Mouse (Mus musculus): Measurements from ENCODE around the gene Rpl38. TPM values are rescaled to one million over a fixed set of nuclear protein-coding genes. Genes with fewer than 3 reads are reported as not detected.

Gene Rpl38
- polyA plus RNA-seq, 1 experiment, result 404 TPM

DNA sequence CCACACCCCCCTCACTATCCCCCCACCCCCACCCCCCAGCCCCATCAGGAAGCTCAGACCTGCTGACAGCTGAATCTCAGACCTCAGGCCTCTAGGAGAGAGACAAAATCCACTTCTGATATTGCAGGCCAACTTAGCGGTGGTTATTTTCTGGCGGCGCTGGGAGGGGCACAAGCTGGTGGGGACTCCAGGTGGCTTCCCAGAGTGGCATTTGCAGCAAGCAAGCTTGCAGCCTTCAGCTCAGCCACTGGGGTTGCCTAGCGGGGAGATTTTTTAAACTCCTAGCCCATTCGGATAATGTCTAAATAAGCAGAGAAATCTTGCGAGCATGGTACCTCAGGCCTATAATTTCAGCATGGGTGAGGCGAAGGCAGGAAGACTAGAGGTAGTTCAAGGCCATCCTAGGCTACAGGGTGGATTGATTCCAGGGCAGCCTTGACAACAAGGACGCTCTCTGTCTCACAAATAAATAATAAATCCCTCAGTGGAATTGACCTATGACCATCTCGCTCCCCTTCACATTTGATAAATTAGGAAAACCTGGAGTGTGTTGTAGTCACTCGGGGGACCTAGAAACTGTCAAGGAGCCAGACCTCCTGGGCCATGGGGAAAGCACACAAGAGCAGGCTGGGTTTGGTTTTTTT, 29.6 kb upstream of the Rpl38 start:
- Histone ChIP-seq H3K4me3 (replicated peaks; ENCODE audit: extremely low read depth, low read depth, low read length) (no peak overlapping the region), H3K4me1 (ENCODE audit: control insufficient read depth, insufficient read depth, low read length) (no peaks in the 10 kb centered on the region)
- no peak for DNase-seq
- 69% methylated on average over 10 of the region's 10 CpGs for WGBS
- TF ChIP-seq POLR2A (IDR thresholded peaks at IDR 0.05; ENCODE audit: borderline replicate concordance, extremely low read depth, low read depth, low read length) (no peak), CTCF (IDR thresholded peaks at IDR 0.05; ENCODE audit: insufficient read depth, low read length) (no peak)

DNA sequence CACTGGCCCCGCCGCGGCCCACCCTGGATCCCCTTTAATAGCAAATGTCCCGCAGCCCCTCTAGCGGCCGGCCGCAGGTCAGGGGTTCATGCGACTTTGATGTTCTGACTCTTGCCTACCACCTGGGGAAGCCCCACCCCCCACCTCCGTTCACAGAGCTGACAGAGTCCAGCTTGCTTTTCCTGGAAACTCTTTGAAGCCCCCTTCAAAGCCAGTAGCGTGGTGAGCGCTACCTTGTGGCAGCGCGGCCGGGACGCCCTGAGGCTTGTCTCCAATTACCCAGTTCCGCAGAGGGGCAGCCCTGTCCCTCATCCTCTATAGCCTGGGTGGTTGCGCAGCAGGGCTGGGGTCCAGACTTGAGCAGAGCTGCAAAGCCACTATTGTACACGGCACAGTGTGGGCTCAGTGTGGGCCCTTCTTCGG, 28.6 kb upstream of the Rpl38 start:
- no peak for DNase-seq
- WGBS, result 24% methylated on average over 19 of the region's 19 CpGs
- TF ChIP-seq CTCF (IDR thresholded peaks at IDR 0.05; ENCODE audit: insufficient read depth, low read length), result no peak
- TF ChIP-seq POLR2A (IDR thresholded peaks at IDR 0.05; ENCODE audit: borderline replicate concordance, extremely low read depth, low read depth, low read length), result no peak
- H3K4me1 ChIP-seq (ENCODE audit: control insufficient read depth, insufficient read depth, low read length), result no peaks in the 10 kb centered on the region
- no peak overlapping the region for H3K4me3 ChIP-seq (replicated peaks; ENCODE audit: extremely low read depth, low read depth, low read length)

DNA sequence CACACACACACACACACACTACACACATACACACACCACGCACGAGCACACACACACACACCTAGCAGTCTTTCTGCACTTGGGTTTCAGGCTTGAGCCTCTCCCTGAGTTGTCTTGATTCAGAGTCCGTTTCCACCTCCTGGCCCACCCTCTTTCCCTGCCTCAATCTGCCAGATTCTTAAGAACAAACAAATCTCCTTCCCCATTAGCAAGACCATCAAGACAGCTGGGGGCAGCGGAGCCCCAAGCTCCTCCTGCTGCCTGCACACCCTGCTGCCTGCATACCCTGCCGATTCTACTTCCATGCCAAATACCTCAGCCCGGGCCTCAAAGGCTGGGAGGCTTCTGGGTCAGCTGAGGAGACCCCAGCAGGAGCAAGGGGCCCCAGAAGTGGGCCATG, 27.7 kb upstream of the Rpl38 start:
- Histone ChIP-seq H3K4me1 (ENCODE audit: control insufficient read depth, insufficient read depth, low read length) (no peaks in the 10 kb centered on the region), H3K4me3 (replicated peaks; ENCODE audit: extremely low read depth, low read depth, low read length) (no peak overlapping the region)
- TF ChIP-seq POLR2A (IDR thresholded peaks at IDR 0.05; ENCODE audit: borderline replicate concordance, extremely low read depth, low read depth, low read length) (no peak), CTCF (IDR thresholded peaks at IDR 0.05; ENCODE audit: insufficient read depth, low read length) (no peak)
- DNase-seq, result no peak
- WGBS, result 55% methylated on average over 6 of the region's 6 CpGs

DNA sequence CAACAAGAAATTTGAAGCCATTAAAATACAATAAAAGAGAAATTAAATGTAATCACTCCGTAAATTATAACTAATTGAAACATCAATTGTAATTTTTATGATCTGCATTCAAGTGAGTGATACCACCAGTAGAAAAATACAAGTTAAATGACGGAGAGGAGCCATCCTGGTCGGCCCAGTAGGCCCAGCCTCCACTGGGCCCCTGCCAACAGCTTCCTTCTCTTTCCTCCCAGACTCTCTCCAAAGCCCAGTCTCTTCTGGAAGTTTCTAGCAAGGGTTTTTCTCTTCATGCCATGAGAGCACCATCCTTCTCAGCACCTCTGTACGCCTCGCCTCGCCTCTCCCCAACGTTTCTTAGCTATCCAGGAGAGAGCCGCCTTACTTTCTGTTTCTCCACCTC, 27.2 kb upstream of the Rpl38 start:
- Histone ChIP-seq H3K4me1 (ENCODE audit: control insufficient read depth, insufficient read depth, low read length) (no peaks in the 10 kb centered on the region), H3K4me3 (replicated peaks; ENCODE audit: extremely low read depth, low read depth, low read length) (no peak overlapping the region)
- no peak for DNase-seq
- 75% methylated on average over 8 of the region's 8 CpGs for WGBS
- TF ChIP-seq POLR2A (IDR thresholded peaks at IDR 0.05; ENCODE audit: borderline replicate concordance, extremely low read depth, low read depth, low read length) (no peak), CTCF (IDR thresholded peaks at IDR 0.05; ENCODE audit: insufficient read depth, low read length) (no peak)

DNA sequence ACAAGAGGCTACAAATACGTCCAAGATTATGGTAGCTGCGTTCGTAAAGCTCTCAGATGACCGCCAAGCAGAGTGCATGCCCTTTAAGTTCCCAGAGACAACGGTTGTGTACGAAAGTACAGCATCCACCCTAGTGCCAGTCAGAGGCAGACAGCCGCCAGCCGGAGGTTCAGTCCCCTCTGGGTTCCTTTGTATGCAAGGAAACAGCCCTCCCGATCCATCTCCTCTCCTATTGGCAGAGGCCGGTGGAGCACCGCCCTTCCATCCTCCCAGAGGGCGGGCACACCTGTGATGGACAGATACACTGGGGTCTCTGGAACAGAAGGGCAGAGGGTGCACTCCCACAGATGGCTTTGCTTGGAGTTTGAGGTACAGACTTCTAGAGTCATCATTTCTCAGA, 26.1 kb upstream of the Rpl38 start:
- Histone ChIP-seq H3K4me3 (replicated peaks; ENCODE audit: extremely low read depth, low read depth, low read length) (no peak overlapping the region), H3K4me1 (ENCODE audit: control insufficient read depth, insufficient read depth, low read length) (no peaks in the 10 kb centered on the region)
- no peak for TF ChIP-seq POLR2A (IDR thresholded peaks at IDR 0.05; ENCODE audit: borderline replicate concordance, extremely low read depth, low read depth, low read length)
- no peak for TF ChIP-seq CTCF (IDR thresholded peaks at IDR 0.05; ENCODE audit: insufficient read depth, low read length)
- no peak for DNase-seq
- 61% methylated on average over 12 of the region's 12 CpGs for WGBS

DNA sequence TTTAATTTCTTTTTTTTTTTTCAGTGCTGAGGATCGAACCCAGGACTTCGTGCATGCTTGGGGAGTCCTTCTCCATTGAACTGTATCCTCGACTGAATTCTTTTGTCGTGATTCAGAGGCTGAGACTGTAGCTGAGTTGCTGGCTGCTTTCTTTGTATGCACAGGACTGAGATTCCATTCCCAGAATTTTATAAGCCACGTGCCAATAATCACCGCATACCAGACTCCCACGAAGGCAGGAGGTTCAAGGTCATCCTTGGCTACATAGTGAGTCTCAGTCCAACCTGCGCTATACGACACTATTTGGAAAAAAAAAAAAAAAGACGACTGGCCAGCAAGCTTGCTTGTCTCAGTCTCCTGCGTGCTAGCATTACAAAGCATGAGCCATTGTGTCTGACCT, 25.4 kb upstream of the Rpl38 start:
- no peak overlapping the region for H3K4me3 ChIP-seq (replicated peaks; ENCODE audit: extremely low read depth, low read depth, low read length)
- WGBS, result 60% methylated on average over 11 of the region's 11 CpGs
- no peak for TF ChIP-seq POLR2A (IDR thresholded peaks at IDR 0.05; ENCODE audit: borderline replicate concordance, extremely low read depth, low read depth, low read length)
- no peak for TF ChIP-seq CTCF (IDR thresholded peaks at IDR 0.05; ENCODE audit: insufficient read depth, low read length)
- DNase-seq, result no peak
- H3K4me1 ChIP-seq (ENCODE audit: control insufficient read depth, insufficient read depth, low read length), result no peaks in the 10 kb centered on the region

DNA sequence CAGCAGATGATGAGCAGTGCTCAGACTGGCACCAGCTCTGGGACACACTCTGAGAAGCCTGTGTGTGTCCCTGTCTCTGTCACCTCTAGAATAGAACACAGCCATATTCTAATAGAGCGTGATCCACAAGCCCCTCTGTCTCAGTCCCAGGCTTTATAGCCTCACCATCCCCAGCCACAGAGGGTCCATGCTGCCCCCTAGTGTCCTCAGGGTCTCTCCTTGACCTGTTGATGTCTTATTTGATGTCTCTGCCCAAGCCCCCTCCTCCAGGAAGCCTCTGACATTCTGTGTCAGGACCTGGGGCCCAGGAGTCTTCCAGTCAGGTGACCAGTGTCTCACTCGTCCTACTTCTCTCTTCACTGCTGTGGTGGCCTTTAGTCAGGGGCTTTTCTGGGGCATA, 24.2 kb upstream of the Rpl38 start:
- no peak for DNase-seq
- Histone ChIP-seq H3K4me3 (replicated peaks; ENCODE audit: extremely low read depth, low read depth, low read length) (no peak overlapping the region), H3K4me1 (ENCODE audit: control insufficient read depth, insufficient read depth, low read length) (no peaks in the 10 kb centered on the region)
- WGBS, result 43% methylated on average over 2 of the region's 2 CpGs
- TF ChIP-seq POLR2A (IDR thresholded peaks at IDR 0.05; ENCODE audit: borderline replicate concordance, extremely low read depth, low read depth, low read length), result no peak
- TF ChIP-seq CTCF (IDR thresholded peaks at IDR 0.05; ENCODE audit: insufficient read depth, low read length), result no peak

DNA sequence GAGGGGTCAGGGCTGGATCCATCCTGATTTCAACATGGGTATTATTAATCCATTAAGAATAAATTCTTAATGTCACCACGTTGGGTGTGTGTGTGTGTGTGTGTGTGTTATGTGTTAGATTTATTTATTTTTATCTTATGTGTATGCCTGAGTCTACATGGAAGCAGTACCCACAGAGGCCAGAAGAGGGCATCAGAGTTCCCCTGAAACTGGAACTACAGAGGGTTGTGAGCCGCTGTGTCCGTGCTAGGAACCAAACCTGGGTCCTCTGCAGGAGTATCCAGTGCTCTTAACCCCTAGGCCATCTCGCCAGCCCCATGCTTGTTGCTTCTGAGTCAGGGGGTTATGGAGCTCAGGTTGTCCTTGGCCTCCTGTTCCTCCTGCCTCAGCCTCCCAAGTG, 18.8 kb upstream of the Rpl38 start:
- H3K4me3 ChIP-seq (replicated peaks; ENCODE audit: extremely low read depth, low read depth, low read length), result no peak overlapping the region
- WGBS, result 59% methylated on average over 4 of the region's 4 CpGs
- no peak for DNase-seq
- no peaks in the 10 kb centered on the region for H3K4me1 ChIP-seq (ENCODE audit: control insufficient read depth, insufficient read depth, low read length)
- TF ChIP-seq CTCF (IDR thresholded peaks at IDR 0.05; ENCODE audit: insufficient read depth, low read length) (no peak), POLR2A (IDR thresholded peaks at IDR 0.05; ENCODE audit: borderline replicate concordance, extremely low read depth, low read depth, low read length) (no peak)

DNA sequence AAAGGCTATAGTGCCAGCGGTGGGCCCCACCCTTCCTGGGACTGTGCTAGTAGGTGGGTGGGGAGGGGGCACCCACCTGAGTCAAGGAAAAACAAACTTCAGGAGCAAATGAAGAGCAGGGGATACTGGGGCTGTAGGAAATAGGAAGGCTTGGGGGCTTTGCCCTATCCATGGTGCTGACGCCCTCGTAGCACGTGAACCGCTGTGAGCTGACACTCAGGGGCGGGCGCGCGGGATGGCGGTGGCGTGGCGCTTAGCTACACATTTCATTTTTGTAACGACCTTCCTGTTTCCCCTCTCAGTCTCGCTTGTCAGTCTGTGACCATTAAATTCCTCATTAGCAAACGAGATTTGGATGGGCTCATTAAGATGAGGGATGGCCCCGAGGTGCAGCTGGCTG, 15.8 kb upstream of the Rpl38 start:
- Histone ChIP-seq H3K4me3 (replicated peaks; ENCODE audit: extremely low read depth, low read depth, low read length) (no peak overlapping the region), H3K4me1 (ENCODE audit: control insufficient read depth, insufficient read depth, low read length) (0 out of 2 replicates have a peak, but pooled peaks cover 2% of the 10 kb centered on the region)
- WGBS, result 4% methylated on average over 16 of the region's 16 CpGs
- no peak for DNase-seq
- TF ChIP-seq POLR2A (IDR thresholded peaks at IDR 0.05; ENCODE audit: borderline replicate concordance, extremely low read depth, low read depth, low read length) (no peak), CTCF (IDR thresholded peaks at IDR 0.05; ENCODE audit: insufficient read depth, low read length) (no peak)

DNA sequence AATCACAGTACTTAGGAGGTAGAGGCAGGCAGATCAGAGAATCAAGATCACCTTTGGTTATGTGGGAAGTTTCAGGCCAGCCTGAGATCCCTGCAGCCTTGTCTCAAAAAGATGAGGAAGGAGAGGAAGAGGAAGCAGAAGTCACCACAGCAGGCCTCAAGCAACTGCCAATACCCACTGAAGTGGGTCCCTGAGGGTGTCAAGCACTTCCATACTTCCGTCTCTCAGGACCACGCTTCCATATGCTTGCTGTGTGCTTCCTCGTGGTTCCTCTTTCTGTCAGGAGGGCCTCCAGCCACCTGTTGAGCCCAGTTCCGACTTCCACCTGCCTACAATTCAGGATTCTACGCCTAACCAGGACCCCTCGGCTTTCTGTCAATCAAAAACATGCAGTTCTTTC, 14.7 kb upstream of the Rpl38 start:
- TF ChIP-seq POLR2A (IDR thresholded peaks at IDR 0.05; ENCODE audit: borderline replicate concordance, extremely low read depth, low read depth, low read length), result no peak
- TF ChIP-seq CTCF (IDR thresholded peaks at IDR 0.05; ENCODE audit: insufficient read depth, low read length), result no peak
- Histone ChIP-seq H3K4me3 (replicated peaks; ENCODE audit: extremely low read depth, low read depth, low read length) (no peak overlapping the region), H3K4me1 (ENCODE audit: control insufficient read depth, insufficient read depth, low read length) (0 out of 2 replicates have a peak, but pooled peaks cover 2% of the 10 kb centered on the region)
- 62% methylated on average over 6 of the region's 6 CpGs for WGBS
- DNase-seq, result no peak
